Mouse (Mus musculus) lung, postnatal 0 days (tissue): Measurements from ENCODE around the gene Aak1.

Experiments used
- CTCF ChIP-seq: IDR thresholded peaks from 2 replicates; pipeline ENCODE4 v1.5.1; 2016; ENCODE audit warnings: antibody characterized with exemption, mild to moderate bottlenecking
- EP300 ChIP-seq: IDR thresholded peaks from 2 replicates; pipeline ENCODE4 v1.6.1; 2016; ENCODE audit warnings: antibody characterized with exemption, mild to moderate bottlenecking, control low read depth

GRCm38 (mm10) chr6:86841949-86842348 is 7.4 kb upstream of the Aak1 start:
- TF ChIP-seq CTCF, result no peak
- no peak for TF ChIP-seq EP300
